Mouse (Mus musculus): ENCODE measurements around the gene Dock2. TPM values are rescaled to one million over a fixed set of nuclear protein-coding genes. Genes with fewer than 3 reads are reported as not detected.

Gene Dock2
- polyA plus RNA-seq, 2 experiments = 1.6 to 2.6 TPM

GRCm38 (mm10) chr11:34431371-34431770 is 352.3 kb downstream of the Dock2 start:
- no peaks in the 10 kb centered on the region for H3K27me3 ChIP-seq (ENCODE audit: control insufficient read depth, insufficient read depth, low read length)
- no peak overlapping the region for H3K9ac ChIP-seq (ENCODE audit: low read depth, low read length, severe bottlenecking)
- 44% methylated on average over 5 of the region's 5 CpGs for WGBS
- H3K4me2 ChIP-seq (replicated peaks; ENCODE audit: low read depth, low read length, severe bottlenecking) = no peak overlapping the region
- ATAC-seq (ENCODE audit: low FRiP score, low read depth) = no peak
- no peaks in the 10 kb centered on the region for H3K36me3 ChIP-seq (ENCODE audit: control insufficient read depth, insufficient read depth, low read length)
- no peak for DNase-seq (ENCODE audit: low spot score)
- no peaks in the 10 kb centered on the region for H3K9me3 ChIP-seq (ENCODE audit: control insufficient read depth, low read length)
- no peak for TF ChIP-seq POLR2A (IDR thresholded peaks at IDR 0.05; ENCODE audit: borderline replicate concordance, extremely low read depth, insufficient read depth, insufficient read length)
- H3K4me1 ChIP-seq (ENCODE audit: control insufficient read depth, insufficient read depth, low read length) = no peaks in the 10 kb centered on the region
- no peak overlapping the region for H3K4me3 ChIP-seq (replicated peaks; ENCODE audit: low read length)
- H3K27ac ChIP-seq (replicated peaks; ENCODE audit: low read depth, low read length) = no peak overlapping the region

DNA sequence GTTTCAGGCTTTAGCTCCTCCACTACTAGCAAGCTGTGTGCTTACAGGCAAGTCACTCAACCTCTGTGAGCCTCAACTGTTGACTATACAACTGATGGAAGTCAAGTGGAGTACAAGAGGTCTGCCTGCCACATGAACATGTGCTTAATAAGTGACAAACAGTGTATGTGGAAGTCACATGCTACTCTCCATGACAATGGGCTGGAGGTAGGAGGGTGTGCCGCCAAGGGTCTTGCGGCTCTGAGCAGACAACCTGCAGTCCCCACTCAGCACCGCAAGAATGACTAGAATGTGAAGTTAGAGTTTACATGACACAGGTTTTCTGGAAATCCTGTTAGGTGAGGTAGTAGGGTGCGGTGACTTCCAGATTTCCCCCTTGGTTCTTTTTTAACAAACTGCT is 352.8 kb downstream of the Dock2 start:
- no peak overlapping the region for H3K9ac ChIP-seq (ENCODE audit: low read depth, low read length, severe bottlenecking)
- H3K9me3 ChIP-seq (ENCODE audit: control insufficient read depth, low read length) = no peaks in the 10 kb centered on the region
- no peaks in the 10 kb centered on the region for H3K27me3 ChIP-seq (ENCODE audit: control insufficient read depth, insufficient read depth, low read length)
- no peak overlapping the region for H3K27ac ChIP-seq (replicated peaks; ENCODE audit: low read depth, low read length)
- no peak for TF ChIP-seq POLR2A (IDR thresholded peaks at IDR 0.05; ENCODE audit: borderline replicate concordance, extremely low read depth, insufficient read depth, insufficient read length)
- no peak overlapping the region for H3K4me3 ChIP-seq (replicated peaks; ENCODE audit: low read length)
- 68% methylated on average over 4 of the region's 4 CpGs for WGBS
- no peaks in the 10 kb centered on the region for H3K36me3 ChIP-seq (ENCODE audit: control insufficient read depth, insufficient read depth, low read length)
- no peak overlapping the region for H3K4me2 ChIP-seq (replicated peaks; ENCODE audit: low read depth, low read length, severe bottlenecking)
- no peaks in the 10 kb centered on the region for H3K4me1 ChIP-seq (ENCODE audit: control insufficient read depth, insufficient read depth, low read length)
- no peak for ATAC-seq (ENCODE audit: low FRiP score, low read depth)
- DNase-seq (ENCODE audit: low spot score) = no peak

- Histone ChIP-seq H3K36me3 (ENCODE audit: control insufficient read depth, insufficient read depth, low read length) (no peaks in the 10 kb centered on the region), H3K27ac (replicated peaks; ENCODE audit: low read depth, low read length) (no peak overlapping the region), H3K9ac (ENCODE audit: low read depth, low read length, severe bottlenecking) (no peak overlapping the region), H3K9me3 (ENCODE audit: control insufficient read depth, low read length) (no peaks in the 10 kb centered on the region), H3K4me3 (replicated peaks; ENCODE audit: low read length) (no peak overlapping the region), H3K4me2 (replicated peaks; ENCODE audit: low read depth, low read length, severe bottlenecking) (no peak overlapping the region), H3K27me3 (ENCODE audit: control insufficient read depth, insufficient read depth, low read length) (no peaks in the 10 kb centered on the region), H3K4me1 (ENCODE audit: control insufficient read depth, insufficient read depth, low read length) (no peaks in the 10 kb centered on the region)
- WGBS = 80% methylated on average over 5 of the region's 5 CpGs
- no peak for TF ChIP-seq POLR2A (IDR thresholded peaks at IDR 0.05; ENCODE audit: borderline replicate concordance, extremely low read depth, insufficient read depth, insufficient read length)
- ATAC-seq (ENCODE audit: low FRiP score, low read depth) = no peak
- no peak for DNase-seq (ENCODE audit: low spot score)
Measured at GRCm38 (mm10) chr11:34427212-34427611, 356.5 kb downstream of the Dock2 start.

DNA sequence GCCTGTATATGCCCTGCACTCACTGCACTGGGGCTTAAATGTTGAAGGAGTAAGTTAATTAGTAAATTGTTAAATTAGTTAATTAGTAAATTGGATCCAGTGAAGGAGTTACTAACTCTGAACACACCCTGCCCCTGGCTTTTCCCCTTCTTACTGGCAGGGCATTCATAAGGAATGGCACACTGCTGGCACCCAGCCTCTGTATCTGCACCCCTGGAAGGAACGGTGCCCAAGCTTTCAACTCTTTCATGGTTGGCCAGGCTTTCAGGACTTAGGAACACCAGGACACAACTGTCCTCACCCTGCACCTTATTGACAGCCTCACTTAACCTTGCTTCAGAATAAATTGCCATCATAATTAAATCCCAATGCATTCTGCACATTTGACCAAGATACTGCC is 359.1 kb downstream of the Dock2 start:
- no peaks in the 10 kb centered on the region for H3K9me3 ChIP-seq (ENCODE audit: control insufficient read depth, low read length)
- DNase-seq (ENCODE audit: low spot score) (no peak), ATAC-seq (ENCODE audit: low FRiP score, low read depth) (no peak)
- no peaks in the 10 kb centered on the region for H3K36me3 ChIP-seq (ENCODE audit: control insufficient read depth, insufficient read depth, low read length)
- no peaks in the 10 kb centered on the region for H3K27me3 ChIP-seq (ENCODE audit: control insufficient read depth, insufficient read depth, low read length)
- H3K4me1 ChIP-seq (ENCODE audit: control insufficient read depth, insufficient read depth, low read length) = no peaks in the 10 kb centered on the region
- H3K9ac ChIP-seq (ENCODE audit: low read depth, low read length, severe bottlenecking) = no peak overlapping the region
- no peak overlapping the region for H3K27ac ChIP-seq (replicated peaks; ENCODE audit: low read depth, low read length)
- TF ChIP-seq POLR2A (IDR thresholded peaks at IDR 0.05; ENCODE audit: borderline replicate concordance, extremely low read depth, insufficient read depth, insufficient read length) = no peak
- WGBS = 89% methylated on average over 1 of the region's 1 CpGs
- no peak overlapping the region for H3K4me2 ChIP-seq (replicated peaks; ENCODE audit: low read depth, low read length, severe bottlenecking)
- H3K4me3 ChIP-seq (replicated peaks; ENCODE audit: low read length) = no peak overlapping the region

- H3K9ac ChIP-seq (ENCODE audit: low read depth, low read length, severe bottlenecking) = no peak overlapping the region
- no peak overlapping the region for H3K27ac ChIP-seq (replicated peaks; ENCODE audit: low read depth, low read length)
- H3K9me3 ChIP-seq (ENCODE audit: control insufficient read depth, low read length) = no peaks in the 10 kb centered on the region
- ATAC-seq (ENCODE audit: low FRiP score, low read depth) = no peak
- no peak for DNase-seq (ENCODE audit: low spot score)
- no peaks in the 10 kb centered on the region for H3K4me1 ChIP-seq (ENCODE audit: control insufficient read depth, insufficient read depth, low read length)
- H3K27me3 ChIP-seq (ENCODE audit: control insufficient read depth, insufficient read depth, low read length) = no peaks in the 10 kb centered on the region
- H3K4me3 ChIP-seq (replicated peaks; ENCODE audit: low read length) = no peak overlapping the region
- H3K4me2 ChIP-seq (replicated peaks; ENCODE audit: low read depth, low read length, severe bottlenecking) = no peak overlapping the region
- 56% methylated on average over 6 of the region's 6 CpGs for WGBS
- H3K36me3 ChIP-seq (ENCODE audit: control insufficient read depth, insufficient read depth, low read length) = no peaks in the 10 kb centered on the region
- TF ChIP-seq POLR2A (IDR thresholded peaks at IDR 0.05; ENCODE audit: borderline replicate concordance, extremely low read depth, insufficient read depth, insufficient read length) = no peak
Measured at GRCm38 (mm10) chr11:34421061-34421460, 362.6 kb downstream of the Dock2 start.

- Histone ChIP-seq H3K36me3 (ENCODE audit: control insufficient read depth, insufficient read depth, low read length) (no peaks in the 10 kb centered on the region), H3K4me3 (replicated peaks; ENCODE audit: low read length) (no peak overlapping the region), H3K9ac (ENCODE audit: low read depth, low read length, severe bottlenecking) (no peak overlapping the region), H3K9me3 (ENCODE audit: control insufficient read depth, low read length) (no peaks in the 10 kb centered on the region), H3K4me1 (ENCODE audit: control insufficient read depth, insufficient read depth, low read length) (no peaks in the 10 kb centered on the region), H3K4me2 (replicated peaks; ENCODE audit: low read depth, low read length, severe bottlenecking) (no peak overlapping the region), H3K27ac (replicated peaks; ENCODE audit: low read depth, low read length) (no peak overlapping the region), H3K27me3 (ENCODE audit: control insufficient read depth, insufficient read depth, low read length) (no peaks in the 10 kb centered on the region)
- DNase-seq (ENCODE audit: low spot score) = no peak
- WGBS = 80% methylated on average over 3 of the region's 3 CpGs
- ATAC-seq (ENCODE audit: low FRiP score, low read depth) = no peak
- no peak for TF ChIP-seq POLR2A (IDR thresholded peaks at IDR 0.05; ENCODE audit: borderline replicate concordance, extremely low read depth, insufficient read depth, insufficient read length)
Measured at GRCm38 (mm10) chr11:34416619-34416979, 367.1 kb downstream of the Dock2 start.
